Mouse (Mus musculus) Muller cell, postnatal 12 days (primary cell): ENCODE results near the gene Cela2a.

ENCODE experiments used
- DNase-seq: peaks from one replicate; pipeline ENCODE4 v3.0.0-alpha.2; 2015; ENCODE audit errors: inconsistent ontology term

Cela2a gene

DNA sequence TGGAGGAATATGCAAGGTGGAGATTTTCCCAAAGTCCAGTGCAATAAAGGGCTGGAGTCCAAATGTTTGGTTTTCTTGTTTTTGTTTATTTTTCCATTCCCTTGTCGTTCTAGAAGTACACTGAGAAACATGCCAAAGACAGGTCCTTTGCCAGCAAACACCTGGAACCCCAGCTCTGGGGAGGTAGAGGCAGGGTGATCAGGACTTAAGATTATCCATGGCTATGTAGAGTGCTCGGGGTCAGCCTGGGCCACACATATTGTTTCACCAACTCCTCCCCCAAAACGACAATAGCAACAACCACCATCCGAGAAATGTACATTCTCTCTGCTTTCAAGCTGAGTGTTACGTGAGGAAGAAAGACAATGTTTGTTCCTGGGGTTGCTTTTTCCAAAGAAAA is at the start of gene Cela2a:
Gene Cela2a, minus strand, starts transcription at position 101 of the 400 bp plus-strand sequence.
- no peak for DNase-seq

DNA sequence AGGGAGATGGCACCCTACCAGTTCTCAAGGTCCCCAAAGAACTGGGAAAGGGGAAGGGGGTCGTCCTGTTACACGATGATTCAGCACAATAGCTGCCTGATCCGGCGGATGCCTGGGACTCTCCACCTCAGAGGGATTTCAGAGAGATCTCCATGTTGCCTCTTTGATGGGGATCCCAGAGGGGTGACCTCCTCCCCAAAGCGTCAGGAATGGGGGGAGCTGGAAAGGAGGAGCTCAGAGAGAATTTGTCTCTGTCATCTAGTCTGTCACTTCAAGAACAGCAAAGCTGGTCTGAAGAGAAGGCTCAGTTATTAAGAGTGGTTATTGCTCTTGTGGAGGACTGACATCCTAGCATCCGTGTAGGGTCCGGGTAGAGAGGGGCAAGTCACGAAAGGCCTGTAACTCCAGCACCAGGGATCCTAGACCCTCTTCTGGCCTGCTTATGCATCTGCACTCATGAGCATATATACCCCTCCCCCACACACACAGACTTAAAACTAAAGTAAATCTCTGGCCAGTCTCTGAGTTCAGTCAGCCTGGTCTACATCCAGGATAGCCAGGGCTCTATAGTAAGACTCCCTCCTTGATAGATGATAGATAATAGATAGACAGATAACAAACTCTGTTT is 49.6 kb upstream of the Cela2a start:
- no peak for DNase-seq

GRCm38 (mm10) chr4:141874601-141875460 is 48.9 kb upstream of the Cela2a start, which contains the start of gene Efhd2:
Efhd2 (minus strand) TSS chr4:141874920.
- DNase-seq = peak; percentile 89

DNA sequence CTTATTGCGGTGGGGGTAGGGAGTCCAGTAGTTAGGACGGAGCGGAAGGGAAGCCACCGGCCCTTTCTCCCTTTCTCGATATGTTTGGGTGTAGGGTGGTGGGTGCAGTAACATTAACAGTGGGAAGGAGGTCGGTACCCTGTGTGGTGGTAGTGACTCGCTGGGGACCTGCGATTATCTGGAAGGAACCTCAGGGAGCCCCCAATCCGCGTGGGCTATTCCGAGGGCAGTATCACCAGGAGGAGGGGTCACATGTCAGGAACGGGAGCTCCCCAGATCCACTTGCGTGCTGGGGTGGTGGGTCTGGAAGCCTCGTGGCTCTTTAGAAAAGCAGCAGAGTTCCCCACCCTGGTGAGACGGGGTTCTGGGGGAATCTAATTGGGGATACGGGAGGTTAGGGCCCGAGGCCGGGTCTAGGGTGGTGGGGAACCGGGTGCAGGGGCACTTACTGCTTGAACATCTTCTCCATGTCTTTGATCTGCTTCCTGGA is 48.2 kb upstream of the Cela2a start:
- DNase-seq = peak; percentile 27

DNA sequence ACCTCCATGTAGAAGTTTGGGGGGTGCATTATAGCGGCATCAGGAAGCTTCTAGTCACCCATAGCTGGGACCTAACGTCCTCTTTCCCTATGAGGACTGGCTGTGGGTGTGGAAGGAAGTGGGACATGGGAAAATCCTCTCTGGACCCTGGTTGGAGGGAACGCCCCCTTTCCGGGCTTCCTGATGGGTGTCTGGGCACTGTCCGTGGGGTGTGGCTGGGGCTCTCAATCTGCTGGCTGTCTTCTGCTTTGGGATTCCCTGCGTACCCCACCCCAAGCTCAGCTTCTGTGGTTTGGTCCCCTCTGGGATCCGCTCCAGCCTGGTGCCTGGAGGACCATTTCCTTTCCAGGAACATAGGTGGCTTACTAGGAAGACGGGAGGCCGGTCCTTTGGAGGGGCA is 47.0 kb upstream of the Cela2a start:
- peak; percentile 11 for DNase-seq

- DNase-seq = peak; percentile 69
Observed at GRCm38 (mm10) chr4:141871909-141872308, 45.9 kb upstream of the Cela2a start.

- no peak for DNase-seq
Observed at GRCm38 (mm10) chr4:141871333-141871725, 45.4 kb upstream of the Cela2a start.

- DNase-seq = peak; percentile 38
Observed at GRCm38 (mm10) chr4:141870666-141871332, 44.8 kb upstream of the Cela2a start.

GRCm38 (mm10) chr4:141869436-141870215 is 43.7 kb upstream of the Cela2a start:
- DNase-seq = peak; percentile 64

- no peak for DNase-seq
Observed at GRCm38 (mm10) chr4:141868051-141868450, 42.1 kb upstream of the Cela2a start.

- peak; percentile 92 for DNase-seq
Observed at GRCm38 (mm10) chr4:141867498-141867897, 41.5 kb upstream of the Cela2a start.

DNA sequence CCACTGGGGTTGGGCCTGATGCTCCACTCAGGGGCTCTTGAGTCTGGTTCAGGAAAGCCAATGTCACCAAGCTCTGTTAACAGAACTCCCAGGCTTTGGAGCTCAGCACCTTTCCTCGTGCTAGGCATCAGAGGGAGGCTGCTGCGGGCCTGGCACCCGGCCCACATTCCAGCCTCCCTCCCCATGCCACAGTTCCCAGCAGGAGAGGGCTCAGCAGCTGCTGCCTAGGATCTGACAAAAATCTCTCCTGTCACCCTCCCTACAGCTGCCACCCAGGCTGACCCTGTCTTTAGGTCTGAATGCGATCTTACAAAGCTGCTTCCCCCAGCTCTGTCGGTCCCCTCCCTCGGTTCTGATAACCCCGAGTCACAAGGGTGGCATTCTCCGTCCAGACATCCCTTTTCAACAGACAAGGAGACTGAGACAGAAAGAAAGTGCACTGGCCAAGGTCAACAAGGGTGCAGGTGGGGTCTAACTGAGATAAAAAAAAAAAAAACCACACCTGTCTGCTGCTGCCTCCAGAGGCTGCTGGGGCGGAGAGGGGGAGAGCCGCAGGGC is 41.1 kb upstream of the Cela2a start:
- DNase-seq = peak; percentile 93

- no peak for DNase-seq
Observed at GRCm38 (mm10) chr4:141865600-141865999, 39.6 kb upstream of the Cela2a start.

DNA sequence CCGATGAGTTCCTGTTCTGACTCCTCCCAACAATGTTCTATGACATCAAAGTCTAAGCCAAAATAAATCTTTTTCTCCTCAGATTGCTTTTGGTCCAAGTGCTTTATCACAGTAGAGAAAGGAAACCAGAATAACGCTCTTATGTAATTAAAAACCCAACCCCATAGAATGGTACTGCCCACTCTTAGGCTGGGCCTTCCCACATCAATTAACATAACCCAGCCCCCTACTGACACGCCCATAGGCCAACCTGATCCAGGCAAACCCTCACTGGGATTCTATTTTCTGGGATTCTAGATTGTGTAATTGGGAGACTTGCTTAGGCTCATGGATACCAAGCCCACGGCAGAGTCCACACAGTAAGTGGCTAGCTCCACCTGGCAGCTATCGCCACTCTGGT is 39.0 kb upstream of the Cela2a start:
- no peak for DNase-seq

DNA sequence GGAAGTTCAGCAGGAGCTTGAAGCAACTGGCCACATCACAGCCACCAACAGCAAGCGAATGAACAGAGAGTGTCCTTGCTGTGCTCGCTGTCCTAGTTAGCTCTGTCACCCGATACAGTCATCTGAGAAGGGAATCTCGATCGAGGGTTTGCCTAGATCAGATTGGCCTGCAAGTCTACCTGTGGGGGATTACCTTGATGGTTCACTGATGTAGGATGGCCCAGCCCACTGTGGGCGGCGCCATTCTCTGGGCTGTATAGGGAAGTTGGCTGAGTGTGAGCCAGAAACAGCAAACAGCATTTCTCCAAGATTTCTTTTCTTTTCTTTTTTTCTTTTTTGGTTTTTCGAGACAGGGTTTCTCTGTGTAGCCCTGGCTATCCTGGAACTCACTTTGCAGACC is 38.5 kb upstream of the Cela2a start:
- DNase-seq = no peak

- DNase-seq = no peak
Observed at GRCm38 (mm10) chr4:141863726-141864280, 37.8 kb upstream of the Cela2a start.

GRCm38 (mm10) chr4:141862867-141863266 is 36.9 kb upstream of the Cela2a start:
- no peak for DNase-seq

- DNase-seq = no peak
Observed at GRCm38 (mm10) chr4:141861591-141862295, 35.8 kb upstream of the Cela2a start.

DNA sequence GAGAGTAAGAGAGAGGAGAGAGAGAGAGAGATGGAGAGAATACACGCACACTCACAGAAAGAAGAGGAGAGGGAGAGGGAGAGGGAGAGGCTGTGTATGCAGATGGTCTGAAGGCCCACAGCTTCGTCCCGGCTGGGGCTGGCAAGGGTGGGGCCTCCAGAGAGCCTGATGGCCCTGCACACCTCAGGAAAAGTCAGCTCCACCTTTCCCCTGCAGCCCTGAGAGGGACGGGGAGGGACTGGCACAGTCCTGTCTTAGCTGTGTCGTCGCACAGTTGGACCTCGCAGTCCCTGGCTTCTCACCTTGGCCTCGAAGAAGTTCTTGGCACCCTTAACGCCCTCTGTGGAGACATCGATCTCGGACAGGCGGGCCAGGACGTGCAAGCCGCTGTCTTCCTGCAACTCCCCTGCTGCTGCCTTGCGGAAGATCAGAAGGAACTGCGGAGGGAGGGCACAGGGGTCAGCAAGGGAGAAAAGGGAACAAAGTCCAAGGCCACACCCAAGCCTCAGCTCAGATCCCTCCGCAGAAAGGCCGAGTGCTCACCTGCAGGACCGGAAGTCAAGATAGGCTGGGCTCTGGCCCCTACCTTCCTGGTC is 34.4 kb upstream of the Cela2a start:
- DNase-seq = no peak

DNA sequence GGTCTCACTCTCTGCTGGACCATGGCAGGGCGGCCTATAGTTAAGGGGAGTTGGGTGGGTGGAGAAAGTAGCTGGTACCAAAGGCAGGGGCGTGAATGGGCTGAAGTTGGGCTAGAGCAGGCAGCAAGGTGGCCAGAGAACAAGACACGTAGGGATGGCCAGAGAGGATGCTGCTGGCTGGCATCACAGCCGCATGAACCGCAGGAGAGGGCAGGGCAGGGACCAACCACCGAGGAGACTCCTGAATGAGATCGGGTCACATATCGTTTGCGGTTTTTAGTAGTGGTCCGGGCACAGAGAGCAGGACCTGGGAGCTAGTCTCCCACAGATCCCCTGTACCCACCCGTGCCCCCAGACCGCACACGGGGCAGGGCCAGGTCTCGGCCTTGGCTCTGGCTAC is 33.4 kb upstream of the Cela2a start:
- DNase-seq = no peak
